Mouse (Mus musculus) telencephalon, adult 2 months (tissue): ENCODE data around the gene Gm20388.
A peak's percentile ranks its signal among the peaks of the same experiment; 100 is the strongest.
"Not testable (repeated sequence)": the region's sequence is repeated elsewhere in the genome, so short reads cannot be mapped to it uniquely, and the experiment has no call there.

Source experiments
- DNase-seq: peaks from one replicate; pipeline ENCODE4 v3.0.0-alpha.2; 2011; ENCODE audit warnings: low read depth, low spot score

The Gm20388 gene

DNA sequence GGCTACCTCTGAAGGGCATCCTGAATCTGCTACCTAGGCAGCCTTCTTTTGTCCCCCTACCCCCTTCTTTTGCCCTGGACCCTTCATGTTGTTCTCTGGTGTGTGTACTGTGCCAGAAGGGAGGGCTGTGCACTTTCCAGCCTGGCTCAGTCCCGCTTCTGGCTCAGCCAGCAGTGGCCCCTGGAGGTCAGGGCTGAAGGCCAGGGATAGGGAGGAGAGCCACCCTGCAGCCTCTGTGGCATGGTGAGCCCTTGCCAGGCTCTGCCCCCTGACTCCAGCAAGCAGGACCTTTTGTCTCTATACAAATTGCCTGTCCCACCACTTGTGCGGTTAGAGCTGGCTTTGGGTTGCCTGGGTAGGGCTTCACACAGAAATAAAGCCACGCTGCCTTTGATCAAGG lies 403.0 kb downstream of the Gm20388 start:
- no peak for DNase-seq

DNA sequence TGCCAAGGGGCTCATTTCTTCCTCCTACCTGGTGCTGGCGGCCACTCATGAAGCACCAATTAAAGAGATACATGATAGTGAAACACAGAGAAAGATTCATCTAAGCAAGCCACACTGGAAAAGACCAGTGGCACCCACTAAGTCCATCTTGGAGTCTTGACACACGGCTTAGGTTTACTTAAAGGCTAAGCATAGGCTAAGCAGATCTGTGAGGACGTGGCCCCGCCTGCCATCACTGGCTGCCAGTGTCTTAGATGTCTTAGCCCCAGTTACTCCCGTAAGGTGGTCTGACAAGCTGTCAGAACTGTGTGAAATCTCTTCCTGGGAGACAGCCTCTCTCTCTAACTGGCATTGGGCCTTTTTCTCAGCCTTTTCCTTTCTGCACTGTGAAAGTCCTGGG lies 404.3 kb downstream of the Gm20388 start:
- DNase-seq, result no peak

DNA sequence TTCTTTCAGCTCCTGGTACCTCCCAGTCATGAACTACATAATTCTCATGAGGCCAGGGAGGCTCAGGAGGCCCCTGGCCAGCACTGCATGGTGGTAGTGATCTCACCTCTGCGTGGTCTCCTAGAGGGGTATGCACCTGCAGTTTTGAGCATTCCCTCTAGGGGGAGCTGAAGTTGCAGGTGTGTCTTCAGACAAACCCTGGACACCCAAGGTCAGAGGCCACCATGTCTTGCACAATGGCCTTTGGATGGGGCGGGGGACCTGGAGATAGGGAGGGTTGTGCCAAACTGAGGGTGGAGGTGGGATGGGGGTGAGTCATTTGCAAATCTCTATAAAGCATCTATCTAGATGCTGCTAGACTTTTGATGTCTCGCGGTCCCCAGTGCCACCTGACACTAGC lies 405.0 kb downstream of the Gm20388 start:
- no peak for DNase-seq

DNA sequence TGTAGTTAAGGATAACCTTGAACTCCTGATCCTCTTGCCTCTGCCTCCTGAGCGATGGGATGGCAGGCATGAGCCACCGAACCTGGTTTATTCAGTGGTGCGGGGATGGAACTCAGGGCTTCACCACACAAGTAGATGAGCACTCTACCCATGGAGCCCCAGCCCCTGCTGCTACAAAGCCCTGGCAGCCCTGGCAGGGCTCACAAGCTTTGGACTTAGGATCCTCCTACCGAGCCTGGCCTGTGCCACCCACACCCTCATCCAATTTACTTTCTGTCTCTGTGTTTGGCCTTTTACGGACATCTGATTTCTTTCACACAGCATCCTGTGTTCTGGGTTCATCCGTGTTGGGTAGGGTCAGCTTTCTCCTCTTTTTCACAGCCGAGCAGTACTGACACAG lies 406.1 kb downstream of the Gm20388 start:
- no peak for DNase-seq

DNA sequence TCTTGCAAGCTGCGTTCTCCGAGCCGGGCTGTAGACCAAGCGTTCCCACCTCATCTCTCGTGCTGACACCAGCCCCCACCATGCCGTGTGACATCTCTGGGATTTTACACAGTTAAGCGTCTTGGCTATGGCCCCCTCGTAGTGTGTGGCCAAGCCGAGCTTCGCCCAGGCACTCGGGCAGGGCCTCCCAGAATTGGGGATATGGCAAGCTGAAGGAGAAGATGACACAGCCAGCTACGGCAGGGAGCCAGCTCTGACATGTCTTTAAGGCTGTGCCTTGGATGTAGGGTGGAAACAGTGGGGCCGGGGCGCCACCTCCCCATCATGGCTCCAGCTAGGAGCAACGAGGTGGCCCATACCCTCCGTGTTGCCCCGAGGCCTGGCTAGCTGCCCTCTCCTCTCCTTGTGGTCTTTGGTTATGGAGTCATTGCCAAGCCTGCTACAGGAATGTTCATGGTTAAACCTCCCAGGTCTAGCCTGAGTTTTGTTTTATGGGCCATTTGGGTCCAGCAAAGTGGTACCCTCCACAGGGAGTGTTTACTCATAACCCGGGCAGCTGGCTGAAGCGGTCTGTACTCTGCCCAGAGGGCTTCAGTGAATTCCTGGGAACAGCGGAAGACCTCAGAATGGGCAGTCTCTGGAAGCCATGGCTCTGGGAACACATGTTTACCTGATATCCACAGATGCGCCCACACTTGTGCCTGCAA lies 406.6 kb downstream of the Gm20388 start:
- no peak for DNase-seq

DNA sequence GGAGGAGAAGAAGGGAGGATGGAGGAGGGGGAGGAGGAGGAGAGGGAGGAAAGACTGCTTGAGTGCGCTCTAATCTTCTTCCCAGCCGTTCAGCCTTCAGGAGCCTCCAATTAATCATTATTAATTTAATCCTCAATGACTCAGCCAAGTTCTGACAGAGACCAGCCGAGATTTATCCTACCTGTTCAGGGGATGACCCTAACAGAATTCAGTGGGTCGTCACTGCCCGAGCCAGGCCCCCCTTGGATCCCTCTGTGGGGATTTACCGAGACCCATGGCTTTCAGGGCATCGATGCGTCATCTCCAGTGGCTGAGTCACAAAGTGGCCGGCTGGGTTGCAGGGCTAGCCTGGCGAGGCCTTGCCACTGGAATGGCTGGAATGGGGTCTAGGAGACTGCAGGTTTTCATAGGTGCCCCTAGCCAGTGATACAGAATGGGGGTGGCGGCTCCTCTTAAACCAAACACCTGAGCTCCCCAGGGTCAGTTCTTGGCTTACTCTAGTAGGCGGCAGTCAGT lies 407.9 kb downstream of the Gm20388 start:
- no peak for DNase-seq

DNA sequence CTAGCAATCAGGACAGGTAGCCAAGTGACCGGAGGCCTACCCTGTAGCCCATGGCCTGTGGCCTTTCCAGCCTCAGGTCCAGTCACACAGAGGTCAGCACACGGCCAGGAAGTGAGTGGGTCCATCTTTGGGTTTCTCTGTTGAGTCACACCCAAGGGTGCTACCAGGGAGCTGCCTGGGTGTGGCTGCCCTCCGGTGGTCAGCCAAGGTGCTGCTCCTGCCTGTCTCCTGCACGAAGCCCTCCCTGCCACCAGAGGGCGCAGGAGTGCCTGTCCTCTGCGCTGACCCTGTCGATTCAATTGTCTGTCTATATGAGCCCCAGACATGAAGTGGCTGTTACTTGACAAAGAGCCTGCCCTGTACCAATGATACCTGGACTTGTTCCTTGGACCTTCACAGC lies 408.8 kb downstream of the Gm20388 start:
- no peak for DNase-seq

DNA sequence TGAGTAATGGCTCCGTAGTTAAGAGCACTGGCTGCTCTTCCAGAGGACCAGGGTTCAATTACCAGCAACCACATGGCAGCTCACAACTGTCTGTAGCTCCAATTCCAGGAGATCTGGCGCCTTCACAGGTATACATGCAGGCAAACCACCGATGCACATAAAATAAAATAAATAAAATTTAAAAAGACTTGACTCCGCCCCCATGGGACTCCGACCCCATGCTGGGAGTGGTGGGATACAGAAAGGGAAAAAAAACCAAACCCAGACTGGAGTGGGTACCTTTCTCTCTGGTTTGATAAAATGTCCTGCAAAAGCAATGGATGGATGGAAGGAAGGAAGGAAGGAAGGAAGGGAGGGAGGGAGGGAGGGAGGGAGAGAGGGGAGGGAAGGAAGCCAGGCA lies 409.5 kb downstream of the Gm20388 start:
- DNase-seq, result no peak

DNA sequence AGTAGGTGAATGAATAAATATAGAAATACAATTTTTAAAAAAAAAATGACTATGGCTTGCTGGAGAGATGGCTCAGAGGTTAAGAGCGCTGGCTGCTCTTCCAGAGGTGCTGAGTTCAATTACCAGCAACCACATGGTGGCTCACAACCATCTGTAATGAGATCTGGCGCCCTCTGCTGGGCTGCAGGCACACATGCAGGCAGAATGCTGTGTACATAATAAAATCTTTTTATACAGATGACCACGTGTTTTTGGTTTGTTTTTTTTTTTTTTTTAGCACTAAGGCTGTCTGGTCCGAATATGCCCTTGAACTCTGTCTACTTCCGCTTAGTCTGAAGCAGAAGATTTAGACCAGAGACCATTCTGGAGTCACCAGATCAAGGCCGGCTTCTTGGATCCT lies 411.1 kb downstream of the Gm20388 start:
- DNase-seq, result no peak

DNA sequence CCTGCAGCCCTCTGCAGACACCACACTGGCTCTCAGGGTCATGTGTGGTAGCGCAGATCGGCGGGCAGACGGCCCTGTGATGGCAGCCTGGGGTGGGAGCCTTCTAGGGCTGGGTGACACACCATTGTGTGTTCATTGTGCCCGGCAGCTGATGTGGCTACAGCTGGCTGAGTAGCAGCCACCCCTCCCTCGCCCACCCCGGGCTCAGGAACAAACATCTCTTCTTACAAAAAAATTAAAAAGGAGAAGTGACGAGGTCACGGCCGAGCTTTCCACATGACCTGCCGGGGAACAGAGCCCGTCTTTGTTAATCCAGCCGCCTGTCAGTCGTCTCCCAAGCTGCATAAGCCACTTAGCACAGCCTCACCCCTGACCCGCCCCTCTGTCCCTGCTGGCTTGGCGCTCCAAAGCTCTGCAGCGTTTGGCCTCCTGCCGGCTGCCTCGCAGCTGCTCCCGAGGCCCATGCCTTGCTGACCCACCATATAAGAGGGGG lies 412.4 kb downstream of the Gm20388 start:
- DNase-seq, result peak; percentile 82

DNA sequence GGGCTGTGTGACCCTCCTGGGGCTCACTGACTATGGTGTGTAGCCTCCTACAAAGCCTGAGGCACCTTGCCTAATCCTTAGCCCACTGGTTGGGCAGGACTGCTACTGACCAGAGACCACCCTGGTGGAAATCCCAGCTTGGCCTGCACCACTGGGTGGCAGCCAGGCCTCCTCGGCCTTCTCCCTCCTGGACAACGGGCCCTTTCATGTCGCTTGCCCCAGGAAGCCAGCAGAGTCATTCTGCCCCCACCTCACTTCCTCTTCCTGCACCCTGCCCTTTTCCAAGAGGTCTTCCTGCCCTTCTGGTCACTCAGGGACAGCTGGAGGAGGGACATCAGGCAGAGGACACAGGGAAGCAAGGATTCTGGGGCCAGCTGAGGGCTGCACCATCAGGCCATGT lies 413.9 kb downstream of the Gm20388 start:
- no peak for DNase-seq

DNA sequence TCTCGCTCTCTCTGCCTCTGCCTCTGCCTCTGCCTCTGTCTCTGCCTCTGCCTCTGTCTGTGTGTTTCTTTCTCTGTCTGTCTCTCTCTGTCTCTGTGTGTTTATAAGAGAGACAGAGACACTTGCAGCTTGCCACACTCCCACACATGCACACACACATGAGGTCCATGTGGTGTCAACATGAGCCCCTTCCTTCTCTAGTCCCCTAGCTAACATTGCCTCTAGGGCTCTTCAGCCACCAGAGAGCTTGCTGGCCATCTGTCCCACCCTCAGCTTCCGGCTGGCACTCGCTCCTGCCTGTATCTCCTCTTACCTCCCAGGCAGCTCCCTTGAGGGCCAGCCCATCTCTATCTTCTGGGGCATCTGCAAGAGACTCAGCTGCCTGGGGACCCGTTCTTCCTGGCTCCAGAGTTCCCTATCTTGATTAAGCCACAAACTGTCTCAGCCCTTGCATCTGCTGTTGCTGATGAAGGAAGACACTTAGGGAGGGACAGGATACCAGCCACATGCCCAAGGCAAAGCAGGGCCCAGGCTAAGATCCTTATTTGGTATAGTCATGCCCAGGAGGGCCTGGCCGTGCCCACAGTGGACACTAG lies 414.6 kb downstream of the Gm20388 start:
- no peak for DNase-seq

DNA sequence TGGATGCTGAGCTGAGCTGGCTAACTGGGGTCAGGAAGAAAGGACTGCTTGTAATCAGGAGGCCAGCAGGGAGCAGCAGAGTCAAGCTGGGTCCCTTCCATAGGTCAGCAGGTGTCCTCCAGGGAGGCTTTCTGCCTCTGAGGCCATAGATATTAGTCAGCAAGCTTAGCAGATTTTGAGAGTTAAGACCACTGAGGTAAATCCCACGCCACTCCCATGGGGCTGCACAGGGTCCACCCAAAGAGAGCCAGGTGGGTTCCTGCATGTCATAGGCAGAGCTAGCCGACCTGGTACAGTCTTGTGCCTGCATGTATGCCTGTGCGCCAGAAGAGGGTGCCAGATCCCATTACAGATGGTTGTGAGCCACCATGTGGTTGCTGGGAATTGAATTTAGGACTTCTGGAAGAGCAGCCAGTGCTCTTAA lies 416.5 kb downstream of the Gm20388 start:
- DNase-seq, result no peak

DNA sequence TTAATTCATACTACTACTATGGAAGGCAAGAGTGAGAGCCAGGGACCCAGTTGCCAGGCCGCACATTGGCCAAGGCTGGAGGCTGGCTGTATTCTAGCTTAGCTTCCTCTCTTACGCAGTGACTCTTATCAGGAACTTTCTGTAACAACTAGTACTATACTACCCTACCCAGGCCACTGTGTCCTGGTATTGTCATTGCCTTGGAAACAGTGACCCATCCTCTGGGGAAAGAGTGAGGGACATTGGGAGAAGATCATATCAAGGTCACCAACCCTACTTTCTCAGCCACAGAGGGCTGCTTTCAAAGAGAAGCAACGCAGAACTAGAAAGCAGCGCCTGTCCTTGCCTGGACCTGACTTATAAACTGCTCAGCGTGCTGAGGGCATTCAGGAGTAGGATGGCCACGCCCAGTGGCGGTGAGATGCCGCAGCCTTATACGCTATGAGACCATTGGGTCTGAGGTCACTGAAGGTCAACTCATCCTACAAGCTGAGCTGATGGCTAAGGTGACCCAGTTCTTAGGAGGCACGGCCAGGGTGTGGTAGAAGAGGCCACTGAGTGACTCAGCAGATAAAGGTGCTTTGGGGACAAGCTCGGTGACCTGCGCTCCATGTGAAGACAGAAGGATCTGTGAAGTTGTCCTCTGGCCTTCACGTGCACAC lies 417.9 kb downstream of the Gm20388 start:
- no peak for DNase-seq

DNA sequence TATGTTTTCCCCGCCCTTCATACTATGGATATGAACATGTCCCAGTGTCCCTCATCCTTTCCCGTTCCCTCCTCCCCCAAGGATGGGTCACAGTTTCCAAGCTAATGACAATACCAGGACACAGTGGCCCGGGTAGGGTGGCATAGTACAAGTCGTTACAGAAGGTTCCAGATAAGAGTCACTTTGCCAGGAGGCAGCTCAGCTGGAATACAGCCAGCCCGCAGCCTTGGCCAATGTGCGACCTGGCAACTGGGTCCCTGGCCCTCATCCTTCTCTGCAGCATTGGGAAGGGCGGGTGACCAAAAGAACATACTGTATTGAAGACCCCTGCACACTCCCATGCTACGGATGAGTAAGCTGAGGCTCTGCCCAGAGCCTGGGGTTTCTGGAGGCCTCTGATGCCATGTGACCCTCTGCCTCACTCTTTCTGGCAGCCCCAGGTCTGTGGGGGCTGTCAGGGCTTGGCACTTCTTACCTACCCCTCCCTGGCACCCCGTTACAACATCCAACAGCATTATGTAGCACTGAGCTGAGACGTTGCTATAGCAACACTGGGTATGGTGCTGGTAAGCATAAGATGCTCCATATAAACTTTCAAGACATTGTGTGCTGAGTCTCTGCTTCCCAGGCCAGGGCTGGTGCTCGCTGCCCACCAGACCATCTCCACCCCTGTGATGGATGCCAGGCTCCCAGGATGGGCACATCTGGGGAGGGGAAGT lies 418.5 kb downstream of the Gm20388 start:
- DNase-seq, result peak; percentile 71

DNA sequence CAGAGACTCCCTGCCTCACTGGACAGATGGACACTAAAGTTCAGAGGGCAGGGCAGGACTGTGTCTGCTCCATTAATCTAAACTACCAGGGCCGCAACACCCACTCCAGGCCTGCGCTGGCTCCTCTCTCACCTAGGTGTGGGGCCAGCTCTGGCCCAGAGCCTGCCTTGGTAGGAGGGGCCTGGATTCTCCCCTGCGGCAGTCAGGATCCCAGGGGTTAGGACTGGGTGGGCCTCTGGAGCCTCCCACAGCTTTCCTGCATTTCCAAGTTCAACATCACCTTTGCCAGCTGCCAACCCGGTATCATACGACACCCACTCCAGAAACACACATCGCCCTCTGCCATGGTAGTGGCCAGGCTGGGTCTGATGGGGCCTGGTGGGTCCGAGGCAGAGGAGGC lies 420.4 kb downstream of the Gm20388 start:
- DNase-seq, result no peak

DNA sequence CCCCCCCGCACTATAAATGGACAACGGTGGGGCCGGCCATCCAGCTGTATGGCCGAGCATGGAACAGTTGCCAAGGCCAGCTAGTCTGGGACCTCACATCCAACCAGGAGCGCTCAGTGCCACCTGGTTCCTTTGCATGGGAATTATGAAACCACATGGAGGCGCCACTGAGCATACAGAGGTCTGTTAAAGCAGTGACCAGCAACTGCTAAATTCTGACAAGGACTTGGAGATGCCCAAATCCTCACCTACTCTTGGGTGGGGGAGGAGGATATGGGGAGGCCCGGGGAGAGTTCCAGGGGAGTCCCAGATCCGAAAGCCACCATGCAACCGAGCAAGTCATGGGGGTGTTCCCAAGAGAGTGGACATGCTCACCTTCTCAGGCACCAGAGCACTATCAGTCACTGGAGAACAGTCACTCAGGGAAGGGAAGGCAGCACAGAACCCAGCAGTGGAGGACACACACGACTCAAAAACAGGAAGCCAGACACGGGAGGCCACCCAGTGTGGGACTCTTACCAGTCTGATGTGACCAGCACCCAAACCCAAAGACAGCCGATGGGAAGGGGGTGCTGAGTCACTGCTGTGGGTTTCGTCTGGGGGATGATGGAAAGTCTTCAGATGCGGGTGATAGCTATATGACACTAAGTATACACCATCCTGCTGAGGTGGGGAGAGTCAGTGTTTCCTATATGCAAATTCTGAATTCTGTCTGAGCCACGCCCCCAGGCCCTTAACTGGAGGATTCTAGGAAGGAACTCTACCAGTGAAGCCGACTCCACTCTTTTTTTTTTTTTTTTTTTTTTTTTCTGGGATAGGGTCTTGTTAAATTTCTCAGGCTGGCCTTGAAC lies 422.0 kb downstream of the Gm20388 start:
- DNase-seq, result no peak

DNA sequence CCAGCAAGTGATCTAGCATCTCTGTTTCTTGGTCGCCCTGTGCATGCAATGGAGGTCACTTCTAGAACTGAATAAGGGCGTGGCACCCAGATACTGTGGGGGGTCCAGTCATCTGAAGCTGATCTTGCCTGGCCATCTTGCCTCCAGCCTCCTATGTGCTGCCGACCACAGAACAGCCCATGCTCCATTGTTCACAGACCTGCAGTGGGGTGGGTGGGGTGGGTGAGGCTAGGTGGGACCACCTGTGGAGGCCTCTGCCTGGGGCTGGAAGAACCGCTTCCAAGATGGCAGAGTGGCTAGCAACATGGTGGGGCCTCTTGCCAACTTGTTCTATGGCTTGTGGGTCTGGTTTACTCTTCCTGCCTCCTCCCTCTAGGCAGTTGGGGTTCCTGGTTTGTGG lies 423.0 kb downstream of the Gm20388 start:
- no peak for DNase-seq

DNA sequence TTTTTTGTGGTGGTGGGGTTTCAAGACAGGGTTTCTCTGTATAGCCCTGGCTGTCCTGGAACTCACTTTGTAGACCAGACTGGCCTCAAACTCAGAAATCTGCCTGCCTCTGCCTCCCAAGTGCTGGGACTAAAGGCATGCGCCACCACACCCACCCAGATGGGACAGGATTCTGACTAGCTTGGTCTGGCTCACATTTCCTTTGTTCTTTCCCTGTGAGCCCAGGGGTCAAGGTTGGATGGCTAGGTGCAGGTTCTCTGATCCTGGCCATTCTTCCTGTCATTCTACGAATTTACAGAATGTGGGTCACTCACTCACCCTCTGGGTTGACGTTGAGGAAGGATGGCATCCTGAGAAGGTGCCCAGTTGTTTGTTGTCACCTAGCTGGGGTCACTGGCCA lies 423.6 kb downstream of the Gm20388 start:
- DNase-seq, result not testable (repeated sequence)

DNA sequence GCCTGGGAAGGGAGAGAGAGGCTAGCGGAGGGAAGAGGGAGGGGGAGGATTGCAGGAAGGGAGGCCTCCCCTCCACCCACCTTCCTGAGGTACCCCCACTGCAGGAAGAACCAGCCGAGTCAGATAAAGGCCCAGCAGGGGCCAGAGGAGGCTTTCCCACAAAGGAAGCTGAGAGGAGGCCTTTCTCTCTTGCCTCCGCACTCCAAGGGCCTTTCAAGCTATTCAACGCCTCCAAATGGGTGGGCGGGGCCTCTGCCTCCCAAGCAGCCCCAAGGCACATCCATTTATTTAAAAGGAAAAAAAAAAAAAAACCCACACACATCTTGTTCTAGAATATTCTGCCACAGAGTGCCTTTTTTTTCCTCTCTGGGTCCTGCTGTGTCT lies 424.2 kb downstream of the Gm20388 start:
- peak; percentile 50 for DNase-seq
